Mouse (Mus musculus): ENCODE data around the gene Mex3d. TPM values are rescaled to one million over a fixed set of nuclear protein-coding genes. Genes with fewer than 3 reads are reported as not detected.
"Not testable (repeated sequence)": the region's sequence is repeated elsewhere in the genome, so short reads cannot be mapped to it uniquely, and the experiment has no call there.

Mex3d gene
- total RNA-seq, 2 experiments from 2014 or later: 5.2 to 6.0 TPM

DNA sequence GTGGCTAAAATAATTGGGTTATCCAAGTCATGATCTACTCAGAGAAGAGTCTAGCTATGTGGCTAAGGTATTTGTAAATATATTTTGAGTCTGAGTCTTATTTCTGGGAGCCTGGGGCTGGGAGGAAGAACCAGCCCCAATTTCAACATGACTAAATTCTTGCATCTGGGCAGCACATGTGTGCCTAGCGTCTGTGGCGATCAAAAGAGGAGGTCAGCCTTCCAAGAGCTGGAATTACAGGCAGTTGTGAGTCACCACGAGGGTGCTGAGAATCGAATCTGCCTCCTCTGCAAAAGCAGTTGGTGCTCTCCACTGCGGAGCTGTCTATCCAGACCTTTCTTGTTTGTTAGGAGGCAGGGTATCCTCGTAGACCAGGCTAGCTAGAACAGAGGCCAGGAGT lies 21.7 kb downstream of the Mex3d start:
- DNase-seq: no peak
- intact Hi-C loops (cut with DNase I; ENCODE audit: low total_unique reads): loop anchor here (10.0 kb wide), 1 partner anchor 149 kb away; no protein-coding TSS in a partner anchor

DNA sequence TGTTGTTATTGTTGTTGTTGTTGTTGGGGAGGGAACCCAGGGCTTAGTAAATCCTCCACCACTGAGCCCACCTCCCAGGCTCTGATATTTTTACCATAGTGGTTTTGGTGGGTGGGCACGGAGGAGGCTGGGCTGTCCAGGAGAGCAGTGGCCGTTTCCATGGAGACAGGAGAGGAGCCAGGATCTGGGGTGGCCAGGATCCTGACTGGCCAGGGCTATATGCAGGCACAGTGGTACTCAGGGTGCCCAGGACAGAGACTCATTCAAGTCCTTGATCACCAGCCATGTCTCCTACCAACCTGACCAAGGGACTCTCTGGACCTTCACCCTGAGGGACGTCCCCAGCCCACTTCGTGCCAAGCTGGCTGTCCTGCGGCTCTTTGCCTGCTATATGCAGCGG lies 23.7 kb downstream of the Mex3d start:
- intact Hi-C loops (cut with DNase I; ENCODE audit: low total_unique reads): loop anchor here (10.0 kb wide), 1 partner anchor 151 kb away; no protein-coding TSS in a partner anchor
- DNase-seq: no peak

DNA sequence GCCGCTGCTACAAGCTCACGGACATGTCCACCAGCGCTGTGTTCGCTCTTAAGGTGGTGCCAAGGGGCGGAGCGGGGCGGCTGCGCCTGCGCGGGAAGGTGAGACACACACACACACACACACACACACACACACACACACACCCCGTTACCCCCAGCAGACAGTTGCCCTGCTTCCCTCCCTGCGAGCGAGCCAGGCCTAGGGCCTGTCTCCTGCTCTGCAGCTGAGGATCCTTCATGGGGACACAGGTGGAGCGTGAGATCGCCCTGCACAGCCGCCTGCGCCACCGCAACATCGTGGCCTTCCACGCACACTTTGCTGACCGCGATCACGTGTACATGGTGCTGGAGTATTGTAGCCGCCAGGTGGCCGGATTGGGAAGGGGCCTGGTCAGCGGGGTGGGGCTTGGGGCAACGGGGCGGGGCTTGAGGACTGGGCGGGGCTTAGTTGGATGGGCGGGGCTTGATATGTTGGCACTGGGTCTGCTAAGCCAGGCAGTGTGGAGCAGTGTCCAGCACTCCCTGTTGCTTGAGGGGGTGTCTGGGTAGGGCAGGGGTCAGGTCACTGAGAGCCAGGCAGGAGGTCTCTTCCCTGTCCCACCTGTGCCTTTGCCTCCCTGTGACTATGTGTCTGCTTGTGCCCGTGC lies 29.3 kb downstream of the Mex3d start:
- no peak for DNase-seq
- intact Hi-C loops (cut with DNase I; ENCODE audit: low total_unique reads): no loop called here

DNA sequence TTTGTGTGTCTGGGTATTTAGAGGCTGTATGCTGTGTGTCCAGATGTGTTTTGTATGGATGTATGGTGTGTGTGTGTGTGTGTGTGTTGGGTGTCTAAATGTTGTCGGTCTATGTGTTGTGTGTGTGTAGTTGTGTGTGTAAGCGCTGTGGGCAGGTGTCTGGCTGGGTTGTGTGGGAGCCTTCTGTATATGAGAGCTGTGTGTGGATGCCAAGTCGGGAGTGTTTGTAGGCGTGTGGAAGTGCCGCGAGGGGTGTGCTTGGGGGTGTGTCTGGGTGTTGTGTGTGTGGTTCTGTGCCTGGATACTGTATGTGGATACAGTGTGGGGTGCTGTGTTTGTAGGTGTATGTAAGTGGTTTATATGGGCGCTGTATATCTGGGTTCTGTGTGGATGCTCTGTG lies 30.1 kb downstream of the Mex3d start:
- intact Hi-C loops (cut with DNase I; ENCODE audit: low total_unique reads): no loop called here
- DNase-seq: no peak

DNA sequence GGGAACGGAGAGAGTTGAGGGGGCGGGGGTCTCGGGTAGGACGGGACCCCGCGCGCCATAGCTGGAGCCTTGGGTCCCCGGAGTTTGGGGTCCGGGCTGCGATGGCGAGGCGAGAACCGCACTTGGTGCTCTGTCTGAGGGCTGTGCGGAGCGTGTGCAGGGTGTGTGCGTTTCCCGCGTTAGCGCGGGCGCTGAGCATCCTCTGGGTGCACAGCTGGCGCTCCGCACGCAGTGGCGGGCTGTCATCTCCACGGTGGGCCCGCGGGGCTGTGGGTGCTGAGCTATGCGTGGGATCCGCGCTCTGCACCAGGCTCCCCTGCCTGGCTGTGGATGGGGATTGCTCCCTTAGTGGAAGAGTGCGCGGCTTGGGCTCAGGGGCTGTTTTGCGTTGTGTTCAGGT lies 30.7 kb downstream of the Mex3d start:
- intact Hi-C loops (cut with DNase I; ENCODE audit: low total_unique reads): no loop called here
- DNase-seq: no peak

DNA sequence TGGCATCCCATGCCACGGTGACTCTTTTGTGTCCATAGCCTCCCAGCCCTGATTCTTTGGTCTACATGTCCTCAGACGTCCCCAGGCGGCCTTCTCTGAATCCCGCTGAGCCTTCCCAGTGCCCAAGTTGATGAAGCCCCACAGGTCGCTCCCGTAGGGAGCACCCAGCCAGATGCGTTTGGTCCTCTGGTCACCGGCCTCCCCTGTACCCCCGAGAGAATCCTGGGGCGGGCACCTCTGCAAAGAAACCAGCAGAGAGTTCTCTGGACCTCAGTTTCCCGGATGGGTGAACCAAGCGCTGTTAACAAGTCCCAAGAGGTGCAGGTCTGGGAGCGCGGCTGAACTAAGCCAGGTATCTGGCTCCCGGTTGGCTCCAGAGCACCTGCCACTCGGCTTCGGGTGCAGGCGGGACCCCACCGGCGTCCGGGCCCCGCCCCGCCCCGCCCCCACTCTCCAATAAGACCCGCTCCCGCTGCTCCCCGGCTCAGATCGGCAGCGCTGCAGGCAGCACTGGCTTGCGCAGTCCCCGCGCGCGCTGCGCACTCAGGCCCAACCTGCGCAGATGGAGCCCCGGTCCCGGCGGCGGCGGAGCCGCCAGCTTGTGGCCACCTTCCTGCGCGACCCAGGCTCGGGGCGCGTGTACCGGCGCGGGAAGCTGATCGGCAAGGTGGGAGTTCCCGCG lies 31.3 kb downstream of the Mex3d start, which contains the start of gene Plk5:
Gene Plk5, plus strand, starts transcription at position 459 of the 682 bp plus-strand sequence.
- intact Hi-C loops (cut with DNase I; ENCODE audit: low total_unique reads): no loop called here
- no peak for DNase-seq

DNA sequence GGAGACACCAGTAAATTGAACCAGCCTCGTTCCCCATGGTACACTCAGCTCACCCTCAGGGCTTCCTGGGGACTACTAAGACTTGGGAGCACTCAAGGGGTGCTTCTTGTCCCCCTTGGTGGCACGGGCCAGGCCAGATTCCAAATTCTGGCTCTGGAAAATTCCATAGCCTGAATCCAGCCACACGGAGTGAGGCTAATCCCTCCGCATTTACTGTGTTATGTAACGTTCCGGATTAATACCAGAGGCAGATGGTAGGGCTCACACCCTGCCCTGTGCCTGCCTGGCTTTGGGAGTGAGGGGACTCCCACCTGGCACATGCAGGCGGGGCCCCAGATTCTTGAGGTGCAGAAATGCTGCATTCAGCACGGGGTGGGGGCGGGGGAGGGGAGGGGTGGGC lies 32.0 kb downstream of the Mex3d start:
- no peak for DNase-seq
- intact Hi-C loops (cut with DNase I; ENCODE audit: low total_unique reads): no loop called here

DNA sequence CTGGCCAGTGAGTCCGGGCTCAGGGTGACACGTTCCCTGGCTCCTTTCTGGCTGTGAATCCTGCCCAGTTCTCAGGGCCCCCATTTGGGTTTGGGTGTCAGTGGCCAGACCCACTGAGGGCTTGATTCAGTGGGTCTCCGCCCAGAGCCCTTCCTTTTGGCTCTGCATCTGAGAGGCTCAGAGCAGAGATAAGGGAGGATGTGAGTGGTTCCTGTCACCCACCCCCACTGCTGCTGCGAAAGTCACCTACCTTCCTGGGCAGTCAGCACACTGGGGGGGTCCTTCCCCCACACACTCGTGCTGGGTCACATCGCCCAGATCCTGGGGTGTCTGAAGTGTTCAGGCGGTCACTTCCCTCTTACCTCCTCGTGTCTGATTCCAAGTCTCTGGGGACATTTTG lies 34.7 kb downstream of the Mex3d start:
- DNase-seq: no peak
- intact Hi-C loops (cut with DNase I; ENCODE audit: low total_unique reads): loop anchor here (5.0 kb wide), 1 partner anchor 55 kb away; the partner anchor contains the start of gene Apc2

DNA sequence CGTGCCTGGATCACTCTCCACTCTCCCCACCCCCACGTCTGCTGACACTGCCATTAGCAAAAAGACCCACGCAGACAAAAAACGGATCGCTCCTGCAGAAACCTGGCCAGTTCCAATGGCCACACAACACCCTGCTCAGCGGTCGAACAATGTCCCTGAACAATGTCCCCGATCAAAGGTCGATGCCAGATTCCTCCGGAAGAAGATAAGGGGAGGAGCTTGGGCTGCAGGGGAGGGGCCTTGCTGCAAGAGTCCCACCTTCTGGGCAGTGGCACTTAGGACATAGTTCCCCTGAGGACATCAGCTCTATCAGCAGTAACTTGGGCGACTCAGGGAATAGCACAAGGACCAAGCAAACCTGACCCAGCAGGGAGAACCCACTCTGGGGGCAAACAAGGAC lies 35.6 kb downstream of the Mex3d start:
- no peak for DNase-seq
- intact Hi-C loops (cut with DNase I; ENCODE audit: low total_unique reads): loop anchor here (5.0 kb wide), 1 partner anchor 55 kb away; the partner anchor contains the start of gene Apc2

DNA sequence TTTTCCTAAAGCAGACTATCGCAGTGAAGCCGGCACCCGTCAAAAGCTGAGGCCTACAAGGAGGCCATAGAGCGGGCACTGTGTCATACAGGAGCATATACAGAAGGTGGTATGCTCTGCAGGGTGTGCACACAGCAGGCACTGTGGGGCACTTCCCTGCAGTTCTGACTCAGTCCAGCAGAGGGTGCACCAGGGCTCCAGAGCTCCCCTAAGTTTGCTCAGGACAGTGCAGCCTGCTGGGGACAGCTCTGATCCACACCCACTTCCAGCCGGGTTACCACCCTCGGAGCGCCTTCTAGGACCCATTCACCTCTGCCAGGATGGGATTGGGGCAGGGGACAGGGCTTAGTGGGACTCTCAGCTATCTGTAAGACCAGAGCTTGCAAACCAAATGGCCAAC lies 37.2 kb downstream of the Mex3d start:
- DNase-seq: peak; percentile 86
- intact Hi-C loops (cut with DNase I; ENCODE audit: low total_unique reads): loop anchor here (5.0 kb wide), 1 partner anchor 53 kb away; the partner anchor contains the start of gene Apc2

DNA sequence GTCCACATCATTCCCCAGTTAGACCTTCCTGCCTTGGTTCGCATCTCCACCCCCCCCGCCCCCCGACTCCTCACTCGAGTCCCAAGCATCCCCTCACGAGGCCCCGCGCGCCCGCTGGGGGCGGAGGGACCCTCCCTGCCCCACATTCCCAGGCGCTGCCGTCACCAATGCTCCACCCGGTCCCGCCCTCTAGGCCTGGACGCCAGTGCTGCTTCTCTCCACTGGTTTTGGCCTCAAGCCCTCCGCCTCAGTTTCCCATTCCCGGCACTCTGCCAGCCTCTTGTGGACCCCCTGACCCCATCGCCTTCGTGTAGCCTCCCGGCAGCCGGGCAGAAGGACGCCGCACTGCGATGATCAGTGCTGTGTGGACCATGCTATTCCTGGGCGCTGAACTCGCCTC lies 38.5 kb downstream of the Mex3d start:
- intact Hi-C loops (cut with DNase I; ENCODE audit: low total_unique reads): no loop called here
- DNase-seq: peak; percentile 61

DNA sequence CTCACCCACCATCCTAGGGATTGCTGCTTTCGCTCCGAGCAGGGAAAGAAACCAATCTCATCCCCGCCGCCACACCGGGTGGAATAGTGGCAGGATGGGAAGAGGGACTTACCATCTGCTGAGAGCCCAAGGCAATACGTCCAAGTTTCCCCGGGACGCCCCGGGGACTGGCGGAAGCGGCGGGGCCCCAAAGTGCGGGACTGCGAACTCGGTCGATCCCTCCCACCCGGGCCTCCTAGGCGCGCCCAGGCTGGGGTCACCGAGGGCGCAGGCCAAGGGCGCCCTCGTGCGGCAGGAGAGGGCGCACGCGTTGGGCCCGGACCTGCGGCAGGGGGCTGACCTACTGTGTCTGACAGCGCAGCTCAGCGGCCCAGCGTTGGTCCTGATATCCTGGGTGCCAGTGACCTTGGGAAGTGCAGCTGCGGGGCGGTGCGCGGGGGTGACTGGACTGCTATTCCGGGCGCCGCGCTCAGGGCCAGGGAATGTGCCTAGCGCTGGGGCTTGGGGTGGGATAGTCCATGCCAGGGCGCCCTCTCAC lies 39.1 kb downstream of the Mex3d start, which contains the start of gene Adamtsl5:
Gene Adamtsl5, minus strand, starts transcription at position 169 of the 538 bp plus-strand sequence.
- DNase-seq: peak; percentile 80
- intact Hi-C loops (cut with DNase I; ENCODE audit: low total_unique reads): no loop called here

DNA sequence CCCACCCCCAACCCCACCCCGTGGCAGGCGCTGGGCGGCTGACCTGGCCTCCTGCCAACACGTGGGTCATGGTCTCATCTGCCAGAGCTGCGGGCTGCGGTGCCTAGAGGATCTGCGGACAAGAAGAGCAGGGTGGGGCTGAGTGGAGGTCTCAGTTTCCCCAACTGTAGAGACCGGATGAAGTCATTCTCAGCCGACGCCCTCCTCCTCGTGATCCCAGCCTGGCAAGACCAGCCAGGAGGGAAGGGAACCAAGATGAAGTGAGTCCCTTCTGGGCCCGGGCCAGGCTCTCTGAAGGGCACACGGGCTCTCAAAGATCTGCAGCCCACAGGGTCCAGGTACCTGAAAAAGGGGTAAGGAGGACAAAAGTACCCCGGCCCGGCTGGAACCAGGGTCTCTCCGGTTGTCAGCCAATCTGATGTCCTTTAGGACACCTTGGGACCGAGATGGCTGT lies 39.9 kb downstream of the Mex3d start:
- intact Hi-C loops (cut with DNase I; ENCODE audit: low total_unique reads): loop anchor here (2.0 kb wide), 1 partner anchor 27 kb away; no protein-coding TSS in a partner anchor
- DNase-seq: peak; percentile 44

DNA sequence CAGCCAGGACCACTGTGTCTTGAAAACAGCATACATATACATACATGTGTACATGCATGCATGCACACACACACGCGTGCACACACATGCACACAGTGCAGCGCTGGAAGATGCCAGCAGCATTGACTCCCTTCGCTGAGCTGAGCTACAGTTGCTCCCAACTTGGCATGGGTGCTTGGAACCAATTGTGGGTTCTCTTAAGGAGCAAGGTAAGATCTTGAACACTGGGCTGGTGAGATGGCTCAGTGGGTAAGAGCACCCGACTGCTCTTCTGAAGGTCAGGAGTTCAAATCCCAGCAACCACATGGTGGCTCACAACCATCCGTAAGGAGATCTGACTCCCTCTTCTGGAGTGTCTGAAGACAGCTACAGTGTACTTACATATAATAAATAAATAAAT lies 41.5 kb downstream of the Mex3d start:
- intact Hi-C loops (cut with DNase I; ENCODE audit: low total_unique reads): loop anchor here (2.0 kb wide), 1 partner anchor 29 kb away; no protein-coding TSS in a partner anchor
- DNase-seq: not testable (repeated sequence)

DNA sequence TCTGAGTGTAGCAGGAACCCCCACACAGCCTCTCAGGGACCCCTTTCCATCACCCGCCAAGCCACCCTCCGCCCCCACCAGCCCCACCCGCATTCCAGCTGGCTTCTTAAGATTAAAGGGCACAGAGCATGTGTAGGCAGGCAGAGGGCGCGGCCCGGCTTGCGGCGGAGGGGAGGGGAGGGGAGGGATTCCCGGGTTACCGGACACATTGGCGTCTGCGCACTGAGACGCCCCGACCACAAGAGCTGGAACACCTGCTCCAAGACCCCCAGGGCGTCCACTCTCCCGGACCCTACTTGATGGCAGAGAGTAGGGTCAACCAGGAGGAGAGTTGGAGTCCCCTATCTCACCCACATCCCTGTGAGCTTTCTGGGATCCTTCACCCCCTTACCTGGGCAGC lies 42.3 kb downstream of the Mex3d start:
- intact Hi-C loops (cut with DNase I; ENCODE audit: low total_unique reads): no loop called here
- peak; percentile 13 for DNase-seq

DNA sequence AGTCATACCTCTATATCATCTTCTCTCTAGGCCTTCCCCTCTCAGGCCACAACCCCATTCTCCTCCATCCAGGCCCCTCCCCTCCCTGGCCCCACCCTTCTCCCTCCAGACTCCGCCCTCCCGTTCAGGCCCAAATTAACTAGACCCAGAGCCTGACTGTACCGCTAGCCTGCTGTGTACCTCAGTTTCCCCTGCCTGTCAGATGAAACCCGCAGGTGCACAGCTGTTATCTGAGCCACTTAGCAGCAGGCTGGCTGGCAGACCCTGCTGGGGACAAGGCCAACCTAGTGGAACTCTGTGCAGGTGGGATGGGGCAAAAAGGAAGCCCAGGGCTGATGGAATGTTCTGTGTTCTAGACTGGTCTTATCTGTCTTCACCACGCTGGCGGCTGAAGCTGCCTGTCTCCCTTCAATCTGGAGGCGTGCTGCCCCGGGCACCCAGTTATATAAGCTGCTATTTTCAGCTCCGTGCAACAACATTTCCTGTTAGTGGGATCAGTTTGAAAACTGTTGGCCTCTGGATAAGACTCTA lies 43.3 kb downstream of the Mex3d start:
- peak; percentile 15 for DNase-seq
- intact Hi-C loops (cut with DNase I; ENCODE audit: low total_unique reads): no loop called here

DNA sequence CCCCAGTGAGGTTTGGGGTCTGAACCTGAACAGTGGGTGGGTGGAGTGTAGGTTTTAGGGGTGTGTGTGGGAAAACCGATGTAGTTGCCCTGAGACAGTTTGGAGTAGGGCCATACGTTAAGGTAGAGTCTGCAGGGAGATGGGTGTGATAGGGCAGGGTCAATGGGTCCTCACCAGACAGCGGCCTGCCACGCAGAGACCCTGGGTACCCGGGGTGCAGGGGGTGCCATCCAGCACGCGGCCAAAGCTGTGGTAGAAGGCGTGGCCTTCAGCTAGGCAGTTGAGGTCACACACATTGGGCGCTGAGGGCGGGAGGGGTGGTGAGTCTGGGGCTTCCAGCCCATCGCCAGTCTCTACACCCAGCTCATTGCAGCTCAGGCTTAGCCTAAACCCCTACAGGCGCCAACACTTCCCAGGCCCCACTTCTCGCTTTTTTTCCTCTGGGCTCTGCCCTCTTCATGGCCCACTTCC lies 44.0 kb downstream of the Mex3d start:
- intact Hi-C loops (cut with DNase I; ENCODE audit: low total_unique reads): no loop called here
- peak; percentile 5 for DNase-seq

DNA sequence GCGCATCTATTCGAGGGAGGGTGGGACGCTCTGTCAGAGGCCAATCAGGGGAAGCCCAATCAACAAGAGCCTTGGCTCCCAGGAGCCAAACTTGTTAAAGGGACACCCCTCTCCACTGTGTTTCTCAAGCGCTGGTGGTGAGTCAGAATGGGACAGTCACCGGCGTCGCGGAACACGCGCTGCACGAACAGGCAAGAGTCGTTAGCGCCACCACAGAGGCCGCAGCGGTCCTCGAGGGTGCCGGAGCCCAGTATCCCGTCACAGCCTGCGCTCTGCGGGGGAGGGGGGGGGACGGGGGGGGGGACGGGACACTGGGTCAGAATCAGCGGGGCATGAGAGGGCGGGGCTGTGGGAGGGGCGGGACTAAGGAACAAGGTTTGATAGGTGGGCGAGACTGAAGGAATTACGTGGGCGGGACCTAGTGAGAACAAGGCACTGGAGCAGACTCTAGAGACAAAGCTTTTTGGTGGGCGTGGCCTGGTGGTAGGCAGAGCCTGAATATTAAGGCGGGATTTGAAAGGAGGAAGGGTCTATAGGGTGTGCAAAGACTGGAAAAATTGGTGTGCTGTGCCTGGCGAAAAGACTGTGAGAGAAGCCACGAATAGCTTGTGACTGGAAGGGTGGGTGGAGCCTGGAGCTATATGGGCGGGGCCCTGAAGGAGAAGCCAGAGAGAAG lies 44.6 kb downstream of the Mex3d start:
- peak; percentile 42 for DNase-seq
- intact Hi-C loops (cut with DNase I; ENCODE audit: low total_unique reads): no loop called here

DNA sequence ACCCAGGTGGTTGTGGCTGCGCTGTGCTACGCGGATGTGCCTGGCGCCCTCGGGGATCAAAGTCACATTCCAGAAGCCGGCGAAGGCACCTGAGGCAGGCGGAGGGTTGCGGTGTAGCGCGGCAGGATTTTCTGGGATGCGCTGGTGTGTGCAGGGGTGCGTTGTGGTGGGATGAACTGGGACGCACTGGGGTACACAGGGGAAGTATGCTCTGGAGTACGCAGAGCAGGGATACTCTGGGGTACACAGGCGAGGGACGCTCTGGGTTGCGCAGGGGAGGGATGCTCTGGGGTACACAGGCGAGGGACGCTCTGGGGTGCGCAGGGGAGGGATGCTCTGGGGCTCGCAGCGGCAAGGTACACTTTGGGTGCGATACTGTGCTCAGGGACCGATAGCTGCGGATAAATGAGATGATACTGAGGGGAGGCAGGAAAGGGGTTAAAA lies 45.1 kb downstream of the Mex3d start:
- intact Hi-C loops (cut with DNase I; ENCODE audit: low total_unique reads): no loop called here
- no peak for DNase-seq

All from gastrocnemius, postnatal 14 days (tissue).